Mouse (Mus musculus) ES-Bruce4 (cell line): ENCODE results near the gene Hecw2. TPM values are rescaled to one million over a fixed set of nuclear protein-coding genes. Genes with fewer than 3 reads are reported as not detected.

Experiments used
- H3K27ac ChIP-seq: 2 replicates; pipeline ENCODE4 v1.5.1; 2012; ENCODE audit warnings: low read length, inconsistent platforms; ENCODE audit not compliant: insufficient read depth
- H3K27me3 ChIP-seq: 2 replicates; pipeline ENCODE4 v1.6.1; 2012; ENCODE audit warnings: mild to moderate bottlenecking, low read length, inconsistent platforms; ENCODE audit not compliant: control insufficient read depth, poor library complexity, insufficient read depth, severe bottlenecking
- H3K36me3 ChIP-seq: 2 replicates; pipeline ENCODE4 v1.6.1; 2012; ENCODE audit warnings: inconsistent platforms, mild to moderate bottlenecking, low read length, moderate library complexity; ENCODE audit not compliant: control insufficient read depth, poor library complexity, insufficient read depth, severe bottlenecking
- H3K4me1 ChIP-seq: one replicate; pipeline ENCODE4 v1.8.1; 2011; ENCODE audit warnings: low read length; ENCODE audit not compliant: control insufficient read depth, insufficient read depth
- H3K4me3 ChIP-seq: 2 replicates; pipeline ENCODE4 v1.5.1; 2011; ENCODE audit warnings: low read depth, mild to moderate bottlenecking, low read length
- H3K9ac ChIP-seq: 2 replicates; pipeline ENCODE4 v1.6.1; 2012; ENCODE audit warnings: low read depth, mild to moderate bottlenecking, inconsistent platforms; ENCODE audit not compliant: poor library complexity, severe bottlenecking
- H3K9me3 ChIP-seq: replicated peaks from 2 replicates; pipeline ENCODE4 v1.6.1; 2012; ENCODE audit warnings: mild to moderate bottlenecking, low read length, inconsistent platforms; ENCODE audit not compliant: control insufficient read depth, poor library complexity, insufficient read depth, severe bottlenecking
- CTCF ChIP-seq: IDR thresholded peaks from one replicate; pipeline ENCODE4 v1.8.1; 2011; ENCODE audit warnings: low read depth, low read length
- EP300 ChIP-seq: IDR thresholded peaks from 2 replicates; pipeline ENCODE4 v1.6.1; 2011; ENCODE audit warnings: low read depth, low read length; ENCODE audit not compliant: insufficient read depth
- POLR2A ChIP-seq: IDR thresholded peaks from one replicate; pipeline ENCODE4 v1.8.1; 2011; ENCODE audit warnings: low read length; ENCODE audit not compliant: insufficient read depth
- polyA plus RNA-seq: library from polyadenylated mRNA; stranded (reverse); fragments of >200 nt; gene quantifications from 2 replicates; pipeline ENCODE4 v1.2.4, GENCODE M21; 2011; ENCODE audit warnings: low read depth; ENCODE audit not compliant: missing spikeins, insufficient read depth, insufficient read length

Gene Hecw2
- polyA plus RNA-seq, 1 experiment, result 9.5 TPM

DNA sequence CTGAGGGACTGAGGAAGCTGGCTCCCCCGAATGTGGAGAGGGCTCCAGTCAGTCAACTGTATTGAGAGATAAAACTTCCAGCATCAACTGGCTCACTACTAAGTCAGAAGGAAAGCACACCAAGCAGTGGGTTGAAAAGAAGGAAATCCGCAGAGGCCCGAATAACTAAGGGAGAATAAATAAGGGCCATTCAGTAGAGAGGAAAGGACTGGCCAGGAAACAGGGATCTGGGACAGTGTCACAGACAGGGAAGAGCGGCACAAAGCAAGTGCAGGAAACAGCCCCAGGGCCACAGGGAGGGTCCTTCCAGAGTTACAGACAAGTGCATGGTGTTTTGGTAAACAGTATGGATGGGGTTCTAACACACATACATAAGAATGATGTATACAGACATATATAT, 179.2 kb downstream of the Hecw2 start:
- Histone ChIP-seq H3K4me3 (no peak overlapping the region), H3K9ac (no peak overlapping the region), H3K36me3 (no peaks in the 10 kb centered on the region), H3K27me3 (no peaks in the 10 kb centered on the region), H3K9me3 (no peaks in the 10 kb centered on the region), H3K27ac (no peak overlapping the region), H3K4me1 (no peaks in the 10 kb centered on the region)
- TF ChIP-seq POLR2A, result no peak
- no peak for TF ChIP-seq EP300

DNA sequence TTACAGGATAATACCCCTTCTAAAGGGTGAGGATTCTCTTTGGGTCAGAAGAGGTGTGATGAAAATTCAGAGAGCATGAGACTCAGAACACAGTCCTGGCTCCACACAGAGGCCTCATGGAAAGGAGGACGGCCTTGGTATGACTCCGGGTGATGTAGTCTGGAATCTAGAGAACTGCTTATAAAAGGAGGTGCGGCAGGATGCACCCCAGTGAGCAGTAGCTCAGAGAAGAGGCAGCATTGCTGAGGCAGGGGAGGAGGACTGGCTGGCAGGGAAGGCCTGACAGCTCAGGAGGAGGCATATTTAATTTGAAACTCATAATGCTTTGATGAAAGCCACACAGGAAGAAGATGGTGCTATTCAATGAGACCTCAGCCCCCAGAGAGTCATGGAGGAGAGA, 182.6 kb downstream of the Hecw2 start:
- Histone ChIP-seq H3K9me3 (no peaks in the 10 kb centered on the region), H3K27ac (no peak overlapping the region), H3K4me1 (no peaks in the 10 kb centered on the region), H3K4me3 (no peak overlapping the region), H3K27me3 (no peaks in the 10 kb centered on the region), H3K9ac (no peak overlapping the region), H3K36me3 (no peaks in the 10 kb centered on the region)
- no peak for TF ChIP-seq POLR2A

DNA sequence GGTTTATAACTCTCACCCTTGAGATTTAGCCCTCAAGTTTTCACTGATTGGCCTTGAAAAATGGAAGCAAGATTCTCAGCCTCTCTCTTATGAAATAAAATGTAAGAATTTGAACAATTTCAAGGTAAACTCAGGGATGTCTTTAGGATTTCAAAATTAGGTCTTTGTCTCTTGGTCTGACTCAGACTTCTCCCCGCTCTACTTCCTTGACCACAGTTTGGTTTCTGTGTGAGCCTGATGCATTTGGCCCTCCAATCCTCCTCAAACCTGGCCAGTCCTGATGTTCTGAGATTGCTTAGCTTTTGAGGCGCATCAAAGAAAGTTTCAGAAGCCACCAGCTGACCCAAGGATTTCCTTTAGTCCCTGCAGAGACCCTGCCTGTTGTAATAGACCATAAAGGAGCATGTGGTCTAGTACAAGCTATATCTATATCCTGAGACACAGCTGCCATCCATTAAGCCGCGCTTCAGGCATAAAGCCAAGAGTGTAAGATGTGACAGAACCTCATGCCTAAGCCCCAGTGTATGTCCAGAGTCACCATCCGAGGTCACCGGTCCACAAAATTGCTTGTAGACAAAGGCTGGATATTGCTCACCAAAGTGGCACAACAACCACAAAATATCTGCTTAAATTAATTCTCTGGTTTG, 185.4 kb downstream of the Hecw2 start:
- H3K9me3 ChIP-seq, result no peaks in the 10 kb centered on the region
- no peaks in the 10 kb centered on the region for H3K4me1 ChIP-seq
- no peak for TF ChIP-seq CTCF
- TF ChIP-seq POLR2A, result no peak
- TF ChIP-seq EP300, result no peak
- H3K27me3 ChIP-seq, result no peaks in the 10 kb centered on the region
- H3K4me3 ChIP-seq, result no peak overlapping the region
- no peak overlapping the region for H3K27ac ChIP-seq
- H3K9ac ChIP-seq, result no peak overlapping the region
- no peaks in the 10 kb centered on the region for H3K36me3 ChIP-seq

DNA sequence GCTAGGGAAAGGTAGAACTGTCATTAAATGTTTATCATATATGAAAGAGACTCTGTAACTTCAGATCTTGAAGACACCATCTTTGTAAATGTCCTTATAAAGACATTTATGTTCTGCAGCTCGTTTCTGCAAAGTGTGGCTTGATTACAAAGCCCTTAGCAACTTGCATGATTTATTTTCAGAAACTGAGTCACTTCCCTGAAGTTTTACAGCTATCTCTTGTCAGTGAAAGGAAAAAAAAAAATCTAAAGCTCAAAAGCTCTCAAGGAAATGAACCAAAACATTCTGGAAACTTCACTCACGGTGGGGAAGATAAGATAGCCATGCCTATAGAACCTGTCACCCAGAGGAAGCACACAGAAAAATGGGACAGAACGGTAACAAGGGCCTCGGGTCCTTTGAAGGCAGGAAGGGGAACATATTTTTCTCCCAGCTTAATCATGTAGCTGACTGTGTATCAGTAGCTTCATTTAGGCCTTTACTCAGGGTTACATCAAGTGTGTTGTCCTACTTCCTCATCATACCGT, 189.0 kb downstream of the Hecw2 start:
- Histone ChIP-seq H3K4me3 (no peak overlapping the region), H3K4me1 (no peaks in the 10 kb centered on the region)
- TF ChIP-seq CTCF, result no peak
- TF ChIP-seq POLR2A, result no peak
- TF ChIP-seq EP300, result no peak

DNA sequence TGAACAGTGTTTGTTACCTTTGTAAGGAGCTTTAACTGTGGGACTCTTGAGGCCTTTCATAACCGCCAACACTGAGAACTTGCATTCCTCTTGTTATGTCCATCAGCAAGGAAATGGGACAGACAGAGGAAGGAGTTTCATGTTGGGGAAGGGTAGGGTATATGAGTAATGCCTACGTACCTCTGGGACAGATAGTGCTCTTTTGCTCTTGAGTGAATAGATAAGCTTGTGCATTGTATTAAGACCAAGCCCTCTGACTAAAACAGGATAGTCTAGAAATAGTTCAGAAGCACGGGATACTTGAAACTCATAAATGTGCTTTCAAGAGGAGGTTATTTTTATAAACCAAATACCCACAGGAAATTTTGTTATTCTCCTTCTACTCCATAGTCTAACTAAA, 191.7 kb downstream of the Hecw2 start:
- TF ChIP-seq EP300 (no peak), CTCF (no peak), POLR2A (no peak)
- no peaks in the 10 kb centered on the region for H3K4me1 ChIP-seq
- no peak overlapping the region for H3K4me3 ChIP-seq
- no peak overlapping the region for H3K27ac ChIP-seq
- no peak overlapping the region for H3K9ac ChIP-seq
- H3K36me3 ChIP-seq, result no peaks in the 10 kb centered on the region
- H3K27me3 ChIP-seq, result no peaks in the 10 kb centered on the region
- no peaks in the 10 kb centered on the region for H3K9me3 ChIP-seq

More for the DNA sequence above, 189.0 kb downstream of the Hecw2 start:
- no peaks in the 10 kb centered on the region for H3K9me3 ChIP-seq
- H3K27me3 ChIP-seq, result no peaks in the 10 kb centered on the region
- H3K36me3 ChIP-seq, result no peaks in the 10 kb centered on the region
- H3K27ac ChIP-seq, result no peak overlapping the region
- H3K9ac ChIP-seq, result no peak overlapping the region

DNA sequence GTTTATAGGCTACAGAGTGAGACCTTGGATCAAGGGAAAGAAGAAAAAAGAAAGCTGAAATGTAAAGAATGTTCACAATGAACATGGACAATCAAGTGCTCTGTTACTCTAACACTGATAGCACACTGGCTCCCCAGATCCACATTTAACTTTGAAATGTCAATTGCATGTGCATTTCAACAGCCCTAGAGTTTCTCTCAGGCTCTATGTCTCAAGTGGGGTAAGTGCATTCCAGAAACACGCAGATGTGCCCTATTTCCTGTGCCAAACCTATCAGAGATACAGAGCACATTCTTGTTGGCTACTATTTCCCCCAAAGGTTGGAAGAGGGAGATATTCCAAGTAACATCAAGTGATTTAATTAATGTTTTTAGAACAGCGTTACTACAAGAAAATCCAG, 192.9 kb downstream of the Hecw2 start:
- Histone ChIP-seq H3K9me3 (no peaks in the 10 kb centered on the region), H3K4me1 (no peaks in the 10 kb centered on the region), H3K36me3 (no peaks in the 10 kb centered on the region), H3K27ac (no peak overlapping the region), H3K9ac (no peak overlapping the region), H3K27me3 (no peaks in the 10 kb centered on the region), H3K4me3 (no peak overlapping the region)
- TF ChIP-seq CTCF (no peak), EP300 (no peak), POLR2A (no peak)
